Mouse (Mus musculus): ENCODE measurements at regions not wholly inside any gene's neighbourhood (a gene's known extent, or its start where the extent isn't known, plus 50 kb on each side); places are given as distances from the start of the nearest gene placed in this dataset.

DNA sequence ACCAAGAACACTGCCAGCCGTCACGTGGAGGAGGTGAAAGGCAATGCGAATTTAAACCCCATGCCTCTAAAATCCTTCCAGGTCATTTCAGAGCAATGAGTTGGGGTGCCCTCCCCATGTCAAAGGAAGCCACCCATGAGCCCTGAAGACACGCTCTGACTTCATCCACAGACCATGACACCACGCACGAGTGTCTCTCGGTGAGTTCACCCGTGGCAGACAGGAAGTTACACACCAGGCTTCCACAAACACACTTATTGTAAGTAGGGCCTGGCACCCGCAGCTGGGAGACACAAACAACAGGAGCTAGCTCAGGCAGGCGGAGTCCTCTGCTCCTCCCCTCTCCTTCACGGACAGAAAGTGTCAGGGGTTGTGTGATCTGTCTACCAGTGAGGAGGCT, 251.4 kb upstream of the Sulf2 start:
- DNase-seq (ENCODE audit: low read depth, low spot score) = no peak

DNA sequence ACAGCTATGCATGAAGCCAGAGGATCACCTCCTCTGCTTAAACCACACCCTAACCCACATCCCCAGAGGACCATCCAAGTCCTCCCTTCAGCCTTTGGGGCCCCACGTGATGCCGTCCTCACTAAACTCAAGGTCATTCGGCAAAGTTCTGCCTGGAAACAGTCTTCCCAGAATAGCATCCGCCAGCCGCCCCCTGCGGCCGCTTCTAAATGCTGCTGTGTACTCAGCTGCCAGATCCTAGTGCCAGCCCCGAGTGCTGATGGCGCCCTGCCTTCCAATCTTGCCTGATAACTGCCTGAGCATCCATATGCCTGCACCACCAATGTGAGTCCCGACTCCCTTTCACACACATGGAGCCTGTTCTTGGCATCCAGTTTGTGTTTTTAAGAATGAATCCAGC, 247.9 kb upstream of the Sulf2 start:
- peak; percentile 69 for DNase-seq (ENCODE audit: low read depth, low spot score)

DNA sequence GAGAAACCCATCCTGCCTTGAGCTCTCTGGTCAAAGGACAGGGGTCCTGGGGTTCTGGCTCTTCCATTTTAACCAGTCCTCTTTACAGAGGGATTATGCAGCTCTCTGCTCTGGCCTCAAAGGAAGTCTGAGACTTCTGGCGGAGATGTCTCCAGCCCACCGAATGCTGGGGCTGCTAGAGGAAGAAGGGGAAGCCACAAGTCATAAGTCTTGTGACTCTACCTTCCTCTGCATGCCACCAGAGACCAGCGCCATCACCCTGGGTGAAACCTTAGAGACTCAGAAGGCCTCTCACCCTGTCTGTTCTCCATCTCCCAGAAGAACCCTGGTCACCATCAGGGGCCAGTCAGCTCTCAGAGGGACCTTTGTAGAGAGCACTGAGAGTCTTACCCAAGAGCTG, 246.4 kb upstream of the Sulf2 start:
- no peak for DNase-seq (ENCODE audit: low read depth, low spot score)

DNA sequence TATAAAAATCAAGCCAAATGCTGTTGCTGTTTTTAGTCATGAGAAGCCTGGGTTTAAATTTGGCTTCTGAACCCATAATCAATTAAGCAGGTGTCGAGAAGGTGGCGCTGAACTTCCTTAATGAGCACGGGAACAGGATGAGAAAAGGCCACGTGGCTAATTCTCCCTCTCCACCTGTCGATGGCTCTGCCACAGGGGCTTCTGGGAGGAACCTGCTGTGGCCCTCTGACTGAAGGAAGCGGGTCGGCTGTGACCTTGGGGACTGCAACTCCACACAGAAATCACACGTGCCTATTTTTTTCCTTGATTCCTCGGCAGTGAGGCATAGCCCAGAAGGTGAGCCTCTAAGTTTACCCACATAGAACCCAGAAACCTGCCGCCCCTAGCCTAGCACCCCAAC, 244.8 kb upstream of the Sulf2 start:
- no peak for DNase-seq (ENCODE audit: low read depth, low spot score)

DNA sequence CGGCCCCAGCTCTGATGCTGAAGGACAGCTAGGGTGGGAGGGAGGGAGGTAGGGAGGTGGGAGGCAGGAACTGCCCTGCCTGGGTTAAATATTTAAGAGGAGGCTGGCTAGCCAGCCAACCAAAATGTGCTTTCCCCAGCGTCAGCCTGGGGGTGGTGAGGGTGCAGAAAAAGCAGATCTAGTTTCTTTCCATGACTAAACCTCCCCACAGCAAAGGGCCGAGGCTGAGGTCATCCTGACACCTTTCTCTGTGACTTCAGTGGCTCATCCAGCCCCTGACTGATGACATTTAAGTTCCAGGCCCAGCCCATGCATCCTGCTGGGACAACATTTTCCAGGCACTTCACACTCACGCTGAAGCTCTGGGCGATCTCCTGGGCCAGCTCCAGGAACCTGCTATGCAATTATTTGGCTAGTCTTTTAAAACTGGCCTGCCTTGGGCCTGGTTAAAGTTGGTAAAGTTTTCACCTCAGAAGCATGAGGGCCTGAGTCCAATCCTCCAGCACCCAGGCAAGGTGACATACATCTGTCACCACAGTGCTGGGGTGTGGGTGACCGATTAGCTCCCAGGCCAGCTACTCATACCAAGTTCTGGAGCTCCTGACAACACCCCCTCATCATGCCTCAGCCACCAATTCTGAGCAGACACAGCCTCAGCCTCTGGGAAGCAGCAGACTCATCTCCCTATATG, 243.8 kb upstream of the Sulf2 start:
- DNase-seq (ENCODE audit: low read depth, low spot score) = no peak

DNA sequence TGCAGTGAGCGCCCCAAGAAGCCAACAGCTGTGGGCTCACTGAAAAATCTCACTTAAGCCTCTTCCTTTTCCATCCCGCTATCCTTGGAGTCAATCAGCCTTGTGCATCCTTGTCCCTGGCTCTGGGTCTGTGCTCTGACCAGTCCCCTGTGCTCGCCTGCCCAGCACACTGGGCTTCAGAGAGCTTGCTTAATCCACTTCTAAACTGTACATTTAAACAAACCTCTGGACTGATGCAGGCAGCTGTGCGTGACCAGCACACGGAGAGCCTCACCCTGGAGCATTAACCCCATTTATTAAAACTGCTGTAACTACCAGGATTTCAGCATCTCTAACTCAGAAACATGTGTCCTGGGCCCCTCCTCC, 243.3 kb upstream of the Sulf2 start:
- no peak for DNase-seq (ENCODE audit: low read depth, low spot score)

DNA sequence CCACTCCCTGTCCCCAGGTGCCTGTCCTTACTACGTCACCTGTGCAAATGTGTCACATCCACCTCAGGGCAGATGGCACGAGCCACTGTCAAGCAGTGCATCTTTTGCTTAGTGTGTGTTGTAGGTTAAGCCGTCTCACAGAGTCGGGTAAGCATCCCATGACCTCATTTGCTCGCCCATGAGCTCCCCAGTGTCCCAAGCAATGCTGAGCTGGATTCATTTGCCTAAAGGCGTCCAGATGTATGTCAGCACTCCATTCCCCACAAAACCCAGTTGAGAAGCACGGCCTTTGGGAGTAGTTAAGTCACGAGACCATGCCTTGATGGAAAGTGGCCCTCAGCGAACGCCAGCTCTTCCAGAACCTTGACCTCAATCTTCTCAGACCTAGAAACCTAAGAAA, 242.7 kb upstream of the Sulf2 start:
- DNase-seq (ENCODE audit: low read depth, low spot score) = no peak

DNA sequence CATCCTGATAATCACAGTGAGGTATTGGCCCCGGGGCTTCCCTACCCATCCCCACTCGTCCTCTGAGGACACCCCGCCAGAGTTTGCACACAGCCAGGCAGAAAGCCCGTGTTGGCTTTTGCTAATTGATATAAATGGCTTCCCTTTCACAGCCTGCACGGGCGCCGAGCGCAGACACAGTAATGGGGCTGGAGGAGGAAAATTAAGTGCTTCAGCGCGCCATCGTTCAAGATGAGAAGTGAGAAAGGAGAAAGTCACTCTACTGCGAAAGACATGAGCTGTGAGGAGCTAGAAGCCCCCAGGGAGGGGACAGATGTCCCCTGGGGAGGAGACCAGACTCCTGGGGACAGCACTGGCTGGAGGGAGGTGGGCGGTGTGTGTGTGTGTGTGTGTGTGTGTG, 239.2 kb upstream of the Sulf2 start:
- no peak for DNase-seq (ENCODE audit: low read depth, low spot score)

DNA sequence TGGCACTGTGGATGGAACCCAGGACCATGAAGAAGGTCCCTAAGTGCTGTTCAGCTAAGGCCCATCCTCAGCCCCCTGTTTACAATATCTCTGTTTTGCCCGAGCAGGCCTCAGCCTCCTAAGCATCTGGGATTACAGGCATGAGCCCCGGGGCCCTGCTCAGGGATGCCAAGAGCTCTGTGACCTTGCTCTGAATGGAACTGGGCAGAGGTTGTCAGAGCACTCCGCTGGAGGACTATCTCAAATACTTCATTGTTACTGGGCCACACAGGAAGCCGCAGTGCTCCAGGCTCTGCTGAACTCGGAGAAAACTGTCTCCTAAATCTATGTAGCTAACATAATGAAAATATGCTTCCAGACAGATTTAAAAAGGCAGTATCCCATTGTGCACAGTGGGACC, 235.7 kb upstream of the Sulf2 start:
- DNase-seq (ENCODE audit: low read depth, low spot score) = no peak

DNA sequence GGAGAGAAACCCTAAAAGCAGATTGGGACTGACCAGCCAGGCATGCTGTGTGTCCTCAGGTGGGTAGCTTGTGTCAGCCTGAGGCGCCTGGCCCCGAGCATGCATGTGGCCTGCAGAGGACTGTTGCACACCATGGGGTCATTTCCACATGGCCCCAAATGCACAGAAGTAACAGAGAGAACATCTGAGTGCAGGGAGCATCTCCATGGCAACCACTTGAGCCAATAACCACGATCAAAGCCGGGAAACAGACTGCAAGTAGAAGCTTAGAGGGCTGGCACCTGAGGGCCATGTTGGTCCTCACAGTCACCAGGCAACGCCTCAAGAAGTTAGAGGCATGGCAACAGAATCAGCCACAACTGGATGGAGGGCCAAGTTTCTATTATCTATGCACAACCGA, 232.6 kb upstream of the Sulf2 start:
- no peak for DNase-seq (ENCODE audit: low read depth, low spot score)

DNA sequence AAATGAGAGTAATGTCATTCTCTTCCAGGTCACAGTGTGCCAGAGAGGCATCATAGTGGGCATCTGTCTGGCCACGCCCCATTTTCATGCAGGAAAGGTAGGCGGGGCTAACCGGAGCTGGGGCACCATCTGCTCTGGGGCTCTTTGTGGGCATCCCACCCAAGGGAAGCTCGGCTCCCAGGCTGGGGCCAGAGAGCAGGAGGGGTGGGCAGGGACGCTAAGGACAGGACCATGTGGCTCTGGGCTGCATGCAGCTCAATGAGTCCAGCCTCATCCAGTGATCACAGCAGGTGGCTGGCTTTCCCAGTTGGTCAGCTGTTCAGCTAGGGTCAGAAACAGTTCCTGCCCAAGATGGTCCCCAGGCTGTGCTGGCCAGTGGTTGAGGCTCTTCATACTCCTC, 231.4 kb upstream of the Sulf2 start:
- no peak for DNase-seq (ENCODE audit: low read depth, low spot score)

DNA sequence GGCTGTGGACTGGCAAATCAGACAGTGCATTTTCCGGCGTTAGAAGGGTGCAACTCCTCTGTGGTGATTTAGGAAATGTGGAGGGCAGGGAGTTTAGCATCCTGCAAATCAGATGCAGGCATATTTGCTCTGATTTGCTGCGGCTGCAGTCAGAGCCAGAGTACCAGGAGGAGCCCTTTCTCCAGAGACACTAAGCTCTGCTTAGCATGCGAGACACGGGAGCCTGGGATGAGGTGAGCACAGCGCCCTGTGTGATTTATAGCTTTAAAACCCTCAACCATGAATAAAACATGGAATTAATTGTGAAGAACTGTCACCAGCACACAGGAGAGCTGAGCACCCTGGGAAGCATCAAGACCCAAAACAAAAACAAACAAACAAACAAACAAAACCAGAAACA, 229.1 kb upstream of the Sulf2 start:
- no peak for DNase-seq (ENCODE audit: low read depth, low spot score)

DNA sequence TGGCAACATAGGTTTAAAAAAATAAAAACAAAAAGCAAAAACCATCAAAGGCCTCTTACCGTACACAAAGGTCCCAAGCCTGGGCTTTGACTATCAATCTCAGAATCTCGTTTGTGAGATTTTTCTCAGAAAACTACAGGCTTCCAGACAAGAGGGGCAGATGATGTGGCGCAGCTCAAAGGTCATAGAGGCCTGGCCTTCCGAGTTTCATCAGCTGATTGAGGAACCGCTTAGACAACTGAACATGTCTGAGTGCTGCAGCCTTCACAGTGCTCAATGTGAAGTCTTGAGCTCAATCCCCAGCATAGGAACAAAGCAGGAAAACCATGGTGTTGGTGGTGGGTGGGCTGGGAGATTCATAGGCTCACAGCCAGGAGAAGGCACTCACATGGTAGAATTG, 227.9 kb upstream of the Sulf2 start:
- DNase-seq (ENCODE audit: low read depth, low spot score) = no peak

DNA sequence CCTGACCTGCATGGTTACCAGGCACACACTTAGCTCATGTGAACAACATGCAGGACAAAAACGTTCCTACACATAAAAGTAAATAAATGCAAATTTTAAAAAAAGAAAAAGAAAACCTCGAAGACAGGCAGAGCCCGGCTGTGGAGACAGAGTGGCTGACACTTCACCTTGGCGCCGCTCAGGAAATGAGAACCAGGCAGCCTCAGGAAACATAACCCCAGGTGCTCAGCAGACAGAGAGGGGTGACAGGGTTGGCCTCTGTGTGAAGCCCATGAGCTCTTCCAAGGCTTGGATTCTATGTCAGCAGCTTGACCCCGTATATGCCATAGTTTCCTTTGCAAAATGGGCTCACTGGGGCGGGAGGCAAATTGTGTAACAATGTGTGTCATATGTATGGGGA, 226.7 kb upstream of the Sulf2 start:
- DNase-seq (ENCODE audit: low read depth, low spot score) = no peak

DNA sequence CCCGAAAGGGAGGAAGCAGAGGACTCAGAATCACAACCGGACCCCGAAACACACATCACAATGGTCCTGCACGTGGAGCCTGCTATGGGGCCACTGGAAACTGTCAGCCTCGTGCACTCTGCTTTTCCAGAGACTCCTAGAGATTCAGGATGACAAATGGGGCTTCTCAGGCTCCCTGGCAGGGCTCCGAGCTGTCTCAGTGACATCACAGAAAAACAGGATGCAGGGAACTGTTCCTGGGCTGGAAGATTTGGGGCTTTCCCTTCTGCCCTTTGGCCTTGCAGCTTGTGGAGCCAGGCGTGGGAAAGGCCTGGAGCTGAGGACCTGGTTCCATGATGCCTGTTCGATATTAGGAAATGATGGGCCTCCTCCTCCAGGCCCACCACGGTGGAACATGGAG, 225.4 kb upstream of the Sulf2 start:
- no peak for DNase-seq (ENCODE audit: low read depth, low spot score)

DNA sequence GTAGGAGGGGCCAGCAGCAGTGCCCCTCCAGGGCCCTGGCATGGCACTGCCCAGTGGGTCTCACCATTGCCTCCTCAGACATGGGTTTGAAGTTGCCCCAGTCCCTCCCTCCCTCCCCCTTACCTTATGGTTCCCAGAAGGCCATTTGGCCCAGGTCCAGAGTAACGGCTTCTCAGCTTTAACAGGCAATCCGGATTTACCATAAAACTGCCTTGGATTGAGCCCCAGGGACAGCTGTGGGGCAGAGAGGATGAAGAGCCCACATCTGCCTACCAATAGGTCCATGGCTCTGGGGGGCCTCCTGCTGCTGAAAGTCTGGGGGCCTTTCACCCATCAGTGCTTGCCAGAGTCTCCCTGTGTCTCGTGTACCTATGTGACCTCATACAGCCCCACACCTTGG, 222.9 kb upstream of the Sulf2 start:
- no peak for DNase-seq (ENCODE audit: low read depth, low spot score)

DNA sequence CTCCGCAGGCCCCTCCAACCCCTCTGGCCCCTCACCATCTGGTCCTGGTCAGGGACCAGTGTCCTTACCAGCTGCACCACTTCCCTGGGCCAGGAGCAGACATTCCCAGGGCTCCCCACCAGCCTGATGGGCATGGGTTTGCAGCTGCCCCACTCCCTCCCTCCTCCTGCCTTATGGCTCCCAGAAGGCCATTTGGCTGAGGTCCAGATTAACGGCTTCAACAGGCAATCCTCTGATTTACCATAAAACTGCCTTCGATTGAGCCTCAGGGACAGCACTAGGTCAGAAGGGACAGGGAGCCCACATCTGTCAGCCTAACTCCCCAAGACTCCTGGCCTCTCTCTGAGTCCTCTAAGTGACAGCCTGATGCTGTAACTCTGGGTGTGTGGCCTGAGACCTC, 221.9 kb upstream of the Sulf2 start:
- DNase-seq (ENCODE audit: low read depth, low spot score) = no peak

DNA sequence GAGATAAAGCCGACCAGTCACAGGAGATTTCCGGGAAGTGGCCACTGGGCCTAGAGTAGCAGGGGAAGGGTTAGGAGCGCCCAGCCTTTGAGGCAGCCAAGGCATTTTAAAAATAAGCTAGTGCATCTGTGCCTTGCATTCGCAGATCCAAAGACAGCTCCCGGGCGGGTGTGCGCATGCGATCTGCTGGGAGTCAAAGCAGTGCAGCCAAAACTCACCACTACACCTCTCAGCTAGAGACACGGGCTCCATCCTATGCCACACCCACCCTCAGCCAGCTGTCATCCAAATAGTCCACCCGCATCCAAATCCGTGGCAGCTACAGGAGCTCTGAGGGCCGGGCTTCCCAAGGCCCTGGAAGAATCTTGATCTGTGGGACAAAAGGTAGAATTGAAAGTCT, 220.2 kb upstream of the Sulf2 start:
- no peak for DNase-seq (ENCODE audit: low read depth, low spot score)

DNA sequence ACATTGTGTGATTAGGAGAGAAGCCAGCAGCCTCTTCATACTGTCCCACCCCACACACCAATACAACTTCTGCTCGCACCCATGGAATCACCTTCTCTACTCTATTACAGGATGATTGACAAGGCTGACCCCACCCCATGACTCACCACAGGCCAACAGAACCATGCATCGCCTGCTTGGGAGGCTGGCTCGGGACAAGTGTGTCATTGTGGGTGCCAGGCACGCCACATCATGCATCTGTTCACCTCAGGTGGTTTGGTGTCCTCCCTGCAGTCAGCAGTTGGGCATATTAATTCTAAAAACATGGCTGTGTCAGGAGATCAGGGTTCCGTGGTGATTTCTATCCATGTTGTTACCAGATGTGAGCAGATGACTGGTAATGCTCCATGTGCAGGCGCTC, 215.3 kb upstream of the Sulf2 start:
- DNase-seq (ENCODE audit: low read depth, low spot score) = no peak

DNA sequence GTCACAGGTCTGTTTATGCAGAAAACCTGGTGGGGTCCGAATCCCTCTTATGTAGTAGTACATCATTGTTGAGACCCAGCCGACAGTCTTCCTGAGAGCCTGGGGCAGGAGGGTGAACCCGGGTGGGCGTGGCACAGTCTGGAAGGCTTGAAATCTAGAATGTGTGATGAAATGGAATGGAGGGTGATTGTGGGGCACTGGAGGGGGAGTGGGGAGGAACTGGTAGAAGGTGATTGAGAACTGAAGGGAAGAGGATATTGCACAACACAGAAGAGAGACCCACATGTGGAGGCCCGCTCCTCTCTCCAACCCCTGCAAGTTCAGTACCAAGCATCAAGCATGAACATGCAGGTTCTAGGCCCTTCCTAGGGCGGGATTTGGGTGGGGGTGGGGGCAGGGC, 206.2 kb upstream of the Sulf2 start:
- no peak for DNase-seq (ENCODE audit: low read depth, low spot score)

DNA sequence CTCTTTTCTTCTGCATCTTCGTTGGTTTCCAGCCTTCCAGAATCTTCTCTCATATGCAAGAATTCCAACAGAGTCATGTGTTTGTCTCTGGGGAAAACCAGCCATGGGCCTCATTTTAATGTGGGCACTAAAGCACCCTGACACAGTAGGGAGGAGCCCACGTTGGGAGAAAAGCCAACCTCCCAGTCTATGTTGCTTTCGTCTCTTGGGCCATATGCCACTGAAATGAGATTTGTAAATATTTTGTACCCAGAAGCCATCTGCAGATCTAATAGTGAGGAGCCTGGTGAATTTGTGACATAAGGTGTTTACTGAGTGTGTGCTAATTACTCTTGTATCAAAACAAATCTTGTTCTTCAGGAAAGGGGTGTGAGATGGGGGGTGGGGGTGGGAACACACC, 205.3 kb upstream of the Sulf2 start:
- DNase-seq (ENCODE audit: low read depth, low spot score) = no peak

DNA sequence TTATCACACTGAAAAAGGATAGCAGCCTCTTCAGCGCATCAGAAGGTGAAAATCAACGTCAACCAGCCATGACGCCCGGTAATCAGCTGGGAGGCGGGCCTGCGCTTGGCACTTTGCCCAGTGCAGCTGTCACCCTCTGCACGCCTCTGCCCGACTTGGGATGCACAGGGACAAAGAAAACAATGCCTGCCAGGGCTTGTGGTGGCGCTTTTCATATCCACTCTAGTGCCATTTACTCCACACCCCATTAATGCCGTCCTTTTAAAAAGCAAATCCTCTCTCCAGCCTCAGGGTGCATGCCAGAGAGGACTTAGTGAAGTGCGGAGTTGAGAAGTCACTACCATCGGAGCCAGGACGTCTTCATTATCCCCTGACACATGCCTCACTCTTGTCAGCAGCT, 204.5 kb upstream of the Sulf2 start:
- no peak for DNase-seq (ENCODE audit: low read depth, low spot score)

DNA sequence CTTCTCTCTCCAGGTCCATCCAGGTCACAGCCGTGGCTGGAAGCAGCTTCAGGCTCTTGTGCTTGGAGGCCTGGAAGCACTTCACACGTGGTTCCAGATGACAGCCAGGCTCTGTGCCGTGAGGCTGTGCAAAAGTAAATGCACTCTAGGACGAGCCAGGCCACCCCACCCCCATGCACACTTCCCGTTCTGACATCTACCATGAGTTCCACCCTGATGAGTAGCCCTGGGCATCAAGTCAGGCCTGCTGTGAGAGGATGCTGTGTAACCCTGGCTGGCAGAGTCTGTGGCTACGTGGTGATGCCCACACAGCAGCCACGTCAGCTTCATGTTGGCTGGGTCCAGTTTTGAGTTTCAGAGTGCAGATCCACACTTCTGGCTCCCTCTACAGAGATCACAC, 202.4 kb upstream of the Sulf2 start:
- DNase-seq (ENCODE audit: low read depth, low spot score) = no peak

DNA sequence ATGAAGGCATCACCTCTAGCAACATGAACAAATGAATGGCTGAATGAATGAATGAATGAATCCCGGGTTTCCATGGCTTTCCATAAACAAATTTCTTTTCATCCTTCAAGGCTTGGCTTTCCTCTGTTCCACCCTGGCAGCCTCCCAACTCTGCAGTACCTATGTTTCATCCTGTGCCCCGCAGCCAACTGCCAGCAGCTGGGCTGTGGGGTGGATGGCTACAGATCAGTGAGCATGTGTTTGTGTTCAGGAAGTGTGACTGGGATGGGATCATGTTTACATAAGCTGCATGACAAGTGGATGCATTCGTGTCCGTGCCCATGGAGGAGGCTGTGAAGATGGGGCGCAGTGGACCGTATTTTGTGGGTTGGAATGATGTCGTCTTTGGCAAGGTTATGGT, 200.5 kb upstream of the Sulf2 start:
- DNase-seq (ENCODE audit: low read depth, low spot score) = no peak

DNA sequence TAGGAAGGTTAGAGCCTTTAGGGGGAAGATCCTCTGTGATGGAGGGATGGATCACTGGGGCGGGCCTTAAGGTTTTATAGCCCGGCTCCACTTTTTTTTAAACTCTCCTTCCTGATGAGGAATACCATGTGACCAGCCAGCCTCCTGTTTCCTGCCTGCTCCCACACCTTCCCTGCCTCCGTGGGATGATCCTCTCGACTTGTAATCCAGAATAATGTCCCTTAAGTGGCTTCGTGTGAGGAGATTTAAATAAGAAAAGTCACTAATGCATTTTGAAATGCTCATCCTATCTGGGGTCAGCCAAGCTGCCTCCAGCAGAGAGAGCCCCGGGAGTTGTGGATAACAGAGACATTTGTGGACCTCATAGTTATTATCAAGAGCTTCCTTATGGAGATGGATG, 200.0 kb upstream of the Sulf2 start:
- no peak for DNase-seq (ENCODE audit: low read depth, low spot score)
